Mouse (Mus musculus): ENCODE results near the gene Sv2a.

- TF ChIP-seq SRF (IDR thresholded peaks at IDR 0.05; ENCODE audit: control insufficient read depth, insufficient read length, low read depth): no peak
- no peak for TF ChIP-seq POLR2A (IDR thresholded peaks at IDR 0.05; ENCODE audit: insufficient read length, low read depth)
- no peak for TF ChIP-seq MAX (IDR thresholded peaks at IDR 0.05; ENCODE audit: low read depth)
- no peak for TF ChIP-seq TCF12 (IDR thresholded peaks at IDR 0.05; ENCODE audit: insufficient read depth, poor library complexity, severe bottlenecking)
- TF ChIP-seq E2F4 (IDR thresholded peaks at IDR 0.05; ENCODE audit: insufficient read depth): no peak
- no peak for TF ChIP-seq TCF3 (IDR thresholded peaks at IDR 0.05; ENCODE audit: insufficient read length, low read depth)
- no peak for TF ChIP-seq USF1 (IDR thresholded peaks at IDR 0.05; ENCODE audit: low read depth)
- no peak for TF ChIP-seq MYOG (IDR thresholded peaks at IDR 0.05; ENCODE audit: control insufficient read depth in 1 of 3, insufficient read depth in 1 of 3, insufficient read length in 2 of 3, low read depth in 2 of 3)
Observed at GRCm38 (mm10) chr3:96219191-96219641, 38.3 kb downstream of the Sv2a start.

All from myocyte (in vitro differentiated cells).